Mouse (Mus musculus) kidney, adult 8-10 months (tissue): ENCODE results near the gene Hadha.

Experiments used
- DNase-seq, 2 experiments: peaks; one replicate each; pipeline ENCODE4 v3.0.0; 2022

Hadha gene

GRCm38 (mm10) chr5:30111126-30111525 lies 43.8 kb downstream of the Hadha start:
- no peak for DNase-seq

- DNase-seq = no peak
Measured at GRCm38 (mm10) chr5:30110371-30111060, 44.4 kb downstream of the Hadha start.

- DNase-seq = no peak
Measured at GRCm38 (mm10) chr5:30109899-30110298, 45.1 kb downstream of the Hadha start.

- DNase-seq = no peak
Measured at GRCm38 (mm10) chr5:30108233-30108632, 46.7 kb downstream of the Hadha start.

- no peak for DNase-seq
Measured at GRCm38 (mm10) chr5:30107611-30108041, 47.3 kb downstream of the Hadha start.

GRCm38 (mm10) chr5:30107186-30107585 lies 47.8 kb downstream of the Hadha start:
- no peak for DNase-seq

- no peak for DNase-seq
Measured at GRCm38 (mm10) chr5:30106756-30107155, 48.2 kb downstream of the Hadha start.

- DNase-seq = no peak
Measured at GRCm38 (mm10) chr5:30105668-30106300, 49.2 kb downstream of the Hadha start, which contains the start of gene 3110082J24Rik. 3110082J24Rik (minus strand) TSS chr5:30106086.

GRCm38 (mm10) chr5:30104841-30105667 lies 49.9 kb downstream of the Hadha start, which contains the start of gene Garem2:
Garem2 (plus strand) TSS chr5:30105161.
- no peak for DNase-seq

- peak; percentile 34 to 54 for DNase-seq
Measured at GRCm38 (mm10) chr5:30104339-30104738, 50.6 kb downstream of the Hadha start.

- DNase-seq = no peak
Measured at GRCm38 (mm10) chr5:30103340-30103739, 51.6 kb downstream of the Hadha start.

GRCm38 (mm10) chr5:30098260-30098659 lies 56.7 kb downstream of the Hadha start:
- DNase-seq = no peak

GRCm38 (mm10) chr5:30095731-30096130 lies 59.2 kb downstream of the Hadha start:
- DNase-seq = no peak

GRCm38 (mm10) chr5:30094399-30094798 lies 60.6 kb downstream of the Hadha start:
- DNase-seq = no peak

- DNase-seq = no peak
Measured at GRCm38 (mm10) chr5:30092701-30093100, 62.3 kb downstream of the Hadha start.

- DNase-seq = peak; percentile 74 to 85
Measured at GRCm38 (mm10) chr5:30072825-30073821, 81.8 kb downstream of the Hadha start, which contains the start of gene Tyms. Tyms (minus strand) TSS chr5:30073617.

GRCm38 (mm10) chr5:30072377-30072776 lies 82.6 kb downstream of the Hadha start:
- DNase-seq = no peak

GRCm38 (mm10) chr5:30071677-30072076 lies 83.3 kb downstream of the Hadha start:
- DNase-seq = no peak
